Mouse (Mus musculus) kidney, postnatal 0 days (tissue): ENCODE results near the gene Rhbdd1. TPM values are rescaled to one million over a fixed set of nuclear protein-coding genes. Genes with fewer than 3 reads are reported as not detected.

ENCODE experiments used
- ATAC-seq: fragments of 200-750 bp; cut with Nextera tagmentation; replicated peaks from 2 replicates; pipeline ENCODE4 v1.8.0; 2017; ENCODE audit warnings: low read depth, moderate number of reproducible peaks, moderate TSS enrichment, moderate library complexity; ENCODE audit not compliant: low FRiP score
- DNase-seq: peaks from one replicate; pipeline ENCODE4 v3.0.0-alpha.2; 2016; ENCODE audit warnings: low spot score
- H3K27ac ChIP-seq: fragments of 300-500 bp; sonication (generic); 2 replicates; pipeline ENCODE4 v1.5.1; 2014; ENCODE audit warnings: mild to moderate bottlenecking
- H3K27me3 ChIP-seq: fragments of 300-500 bp; sonication (generic); 2 replicates; pipeline ENCODE4 v1.6.1; 2014; ENCODE audit warnings: low read length, mixed read lengths; ENCODE audit not compliant: insufficient read depth
- H3K36me3 ChIP-seq: fragments of 300-500 bp; sonication (generic); 2 replicates; pipeline ENCODE4 v1.6.1; 2014; ENCODE audit warnings: low read length, mixed read lengths; ENCODE audit not compliant: insufficient read depth
- H3K4me1 ChIP-seq: fragments of 300-500 bp; sonication (generic); replicated peaks from 2 replicates; pipeline ENCODE4 v1.6.1; 2014; ENCODE audit warnings: antibody characterized with exemption, low read length, mixed read lengths; ENCODE audit not compliant: insufficient read depth
- H3K4me2 ChIP-seq: fragments of 300-500 bp; sonication (generic); 2 replicates; pipeline ENCODE4 v1.6.1; 2014; ENCODE audit warnings: mild to moderate bottlenecking, low read length, moderate library complexity, mixed read lengths
- H3K4me3 ChIP-seq: fragments of 300-500 bp; sonication (generic); replicated peaks from 2 replicates; pipeline ENCODE4 v1.5.1; 2014; ENCODE audit warnings: low read depth, low read length
- H3K9ac ChIP-seq: fragments of 300-500 bp; sonication (generic); 2 replicates; pipeline ENCODE4 v1.6.1; 2014; ENCODE audit warnings: low read depth, low read length
- H3K9me3 ChIP-seq: fragments of 300-500 bp; sonication (generic); replicated peaks from 2 replicates; pipeline ENCODE4 v1.6.1; 2016; ENCODE audit warnings: low read length, inconsistent platforms, mixed read lengths
- CTCF ChIP-seq: IDR thresholded peaks from 2 replicates; pipeline ENCODE4 v1.5.1; 2016; ENCODE audit warnings: antibody characterized with exemption, low read depth, mild to moderate bottlenecking, moderate library complexity
- WGBS: fragments of 180-500 bp; shearing (Covaris S2); extraction: QIAGEN DNeasy Blood & Tissue Kit; methylation state at CpG from one replicate; pipeline ENCODE4 v1.1.7; 2014; 5-methylcytosine and 5-hydroxymethylcytosine counted together
- polyA plus RNA-seq: library from polyadenylated mRNA; unstranded; fragments of >200 nt; fragmentation: Nextera tagmentation; extraction: Ambion mirVana; gene quantifications from 2 replicates; pipeline ENCODE4 v1.2.1, GENCODE M21; 2015

Rhbdd1 gene
- polyA plus RNA-seq, 1 experiment from 2014 or later = 8.0 TPM

- Histone ChIP-seq H3K9ac (peak overlapping the region; percentile 68), H3K9me3 (no peaks in the 10 kb centered on the region), H3K4me2 (peak overlapping the region; percentile 74), H3K4me1 (peaks cover 17% of the 10 kb centered on the region), H3K4me3 (peak overlapping the region; percentile 38), H3K36me3 (0 out of 2 replicates have a peak, but pooled peaks cover under 1% of the 10 kb centered on the region), H3K27ac (peak overlapping the region; percentile 96), H3K27me3 (no peaks in the 10 kb centered on the region)
- WGBS = under 1% methylated on average over 35 of the region's 35 CpGs
- DNase-seq (peak; percentile 96), ATAC-seq (peak; percentile 97)
- no peak for TF ChIP-seq CTCF
Observed at GRCm38 (mm10) chr1:82282992-82283611, 33.1 kb upstream of the Rhbdd1 start.

- Histone ChIP-seq H3K36me3 (no peaks in the 10 kb centered on the region), H3K4me3 (peak overlapping the region; percentile 38), H3K27ac (peak overlapping the region; percentile 96), H3K9me3 (no peaks in the 10 kb centered on the region), H3K27me3 (no peaks in the 10 kb centered on the region), H3K4me2 (peak overlapping the region; percentile 74), H3K4me1 (peaks cover 17% of the 10 kb centered on the region), H3K9ac (peak overlapping the region; percentile 68; the same call in 1 of the 2 replicates)
- WGBS = 5% methylated on average over 1 of the region's 1 CpGs
- ATAC-seq (no peak), DNase-seq (peak; percentile 68)
- TF ChIP-seq CTCF = no peak
Observed at GRCm38 (mm10) chr1:82283901-82284301, 32.4 kb upstream of the Rhbdd1 start.

GRCm38 (mm10) chr1:82284403-82284802, 31.8 kb upstream of the Rhbdd1 start:
- peak overlapping the region; percentile 96 for H3K27ac ChIP-seq
- H3K36me3 ChIP-seq = no peaks in the 10 kb centered on the region
- peaks cover 17% of the 10 kb centered on the region for H3K4me1 ChIP-seq
- H3K27me3 ChIP-seq = no peaks in the 10 kb centered on the region
- no peak for TF ChIP-seq CTCF
- DNase-seq = no peak
- 18% methylated on average over 4 of the region's 4 CpGs for WGBS
- peak overlapping the region; percentile 74 for H3K4me2 ChIP-seq
- H3K9ac ChIP-seq = peak overlapping the region; percentile 48; the same call in 1 of the 2 replicates
- no peak for ATAC-seq
- peak overlapping the region; percentile 38 for H3K4me3 ChIP-seq
- H3K9me3 ChIP-seq = no peaks in the 10 kb centered on the region

GRCm38 (mm10) chr1:82285461-82286189, 30.6 kb upstream of the Rhbdd1 start:
- H3K36me3 ChIP-seq = no peaks in the 10 kb centered on the region
- peak overlapping the region; percentile 35 for H3K4me3 ChIP-seq
- no peak for ATAC-seq
- H3K4me1 ChIP-seq = peaks cover 17% of the 10 kb centered on the region
- peak overlapping the region; percentile 74 for H3K4me2 ChIP-seq
- no peaks in the 10 kb centered on the region for H3K9me3 ChIP-seq
- TF ChIP-seq CTCF = no peak
- WGBS = 30% methylated on average over 5 of the region's 5 CpGs
- H3K27me3 ChIP-seq = no peaks in the 10 kb centered on the region
- no peak for DNase-seq
- H3K9ac ChIP-seq = peak overlapping the region; percentile 51
- H3K27ac ChIP-seq = peak overlapping the region; percentile 78

- Histone ChIP-seq H3K4me3 (peak overlapping the region; percentile 35), H3K27me3 (no peaks in the 10 kb centered on the region), H3K9ac (peak overlapping the region; percentile 51), H3K9me3 (no peaks in the 10 kb centered on the region), H3K4me2 (peak overlapping the region; percentile 74), H3K36me3 (no peaks in the 10 kb centered on the region), H3K27ac (peak overlapping the region; percentile 78), H3K4me1 (peaks cover 17% of the 10 kb centered on the region)
- WGBS = 16% methylated on average over 15 of the region's 15 CpGs
- no peak for TF ChIP-seq CTCF
- ATAC-seq (no peak), DNase-seq (no peak)
Observed at GRCm38 (mm10) chr1:82286190-82287051, 29.8 kb upstream of the Rhbdd1 start.
